Mouse (Mus musculus) CH12.LX (cell line): ENCODE results near the gene Kcnk7.

Experiments
- MAFK ChIP-seq: IDR thresholded peaks from 2 replicates; pipeline ENCODE4 v1.6.1; 2011; ENCODE audit warnings: low read length, improper control_type of control experiment; ENCODE audit not compliant: insufficient replicate concordance
- MAX ChIP-seq: IDR thresholded peaks from 2 replicates; pipeline ENCODE4 v1.6.1; 2011; ENCODE audit warnings: low read length, improper control_type of control experiment
- POLR2A ChIP-seq: IDR thresholded peaks from 2 replicates; pipeline ENCODE4 v1.6.1; 2011; ENCODE audit warnings: low read depth, mild to moderate bottlenecking, improper control_type of control experiment, low read length
- POLR2AphosphoS2 ChIP-seq: IDR thresholded peaks from 2 replicates; pipeline ENCODE4 v1.6.1; 2011; ENCODE audit warnings: low read depth, low read length, improper control_type of control experiment

- TF ChIP-seq MAFK (no peak), MAX (no peak), POLR2AphosphoS2 (no peak), POLR2A (no peak)
Measured at GRCm38 (mm10) chr19:5713730-5714129, 9.6 kb downstream of the Kcnk7 start.
